Mouse (Mus musculus) forelimb bud, embryonic 11.5 days (tissue): ENCODE results near the gene Shank2.
A peak's percentile ranks its signal among the peaks of the same experiment; 100 is the strongest.

Experiments used
- DNase-seq: peaks from one replicate; pipeline ENCODE4 v3.0.0-alpha.2; 2012; ENCODE audit warnings: low read depth, low spot score

The Shank2 gene

GRCm38 (mm10) chr7:144268778-144269177 lies 267.1 kb downstream of the Shank2 start:
- DNase-seq: no peak

GRCm38 (mm10) chr7:144271074-144271473 lies 269.3 kb downstream of the Shank2 start:
- DNase-seq: no peak

- no peak for DNase-seq
Measured at GRCm38 (mm10) chr7:144278703-144279102, 277.0 kb downstream of the Shank2 start.

DNA sequence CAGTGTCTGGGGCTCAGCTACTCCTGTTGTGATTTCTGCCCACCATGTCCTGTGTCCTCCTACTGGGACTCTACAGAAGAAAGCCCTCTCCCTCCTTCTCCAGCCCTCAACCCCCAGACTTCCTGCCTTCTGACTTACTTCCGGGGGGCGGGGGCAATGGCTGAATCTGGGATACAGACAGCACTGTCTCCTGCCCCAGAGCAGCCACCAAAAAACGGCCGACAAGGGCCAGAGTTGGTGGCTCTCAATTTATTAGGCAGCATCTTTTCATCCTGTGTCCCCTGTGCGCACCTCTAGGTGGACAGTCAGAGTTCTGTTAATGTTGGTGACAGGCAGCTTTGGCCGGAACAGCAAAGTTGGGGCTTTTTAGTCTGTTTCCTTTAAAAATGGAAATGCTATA lies 282.0 kb downstream of the Shank2 start:
- no peak for DNase-seq

DNA sequence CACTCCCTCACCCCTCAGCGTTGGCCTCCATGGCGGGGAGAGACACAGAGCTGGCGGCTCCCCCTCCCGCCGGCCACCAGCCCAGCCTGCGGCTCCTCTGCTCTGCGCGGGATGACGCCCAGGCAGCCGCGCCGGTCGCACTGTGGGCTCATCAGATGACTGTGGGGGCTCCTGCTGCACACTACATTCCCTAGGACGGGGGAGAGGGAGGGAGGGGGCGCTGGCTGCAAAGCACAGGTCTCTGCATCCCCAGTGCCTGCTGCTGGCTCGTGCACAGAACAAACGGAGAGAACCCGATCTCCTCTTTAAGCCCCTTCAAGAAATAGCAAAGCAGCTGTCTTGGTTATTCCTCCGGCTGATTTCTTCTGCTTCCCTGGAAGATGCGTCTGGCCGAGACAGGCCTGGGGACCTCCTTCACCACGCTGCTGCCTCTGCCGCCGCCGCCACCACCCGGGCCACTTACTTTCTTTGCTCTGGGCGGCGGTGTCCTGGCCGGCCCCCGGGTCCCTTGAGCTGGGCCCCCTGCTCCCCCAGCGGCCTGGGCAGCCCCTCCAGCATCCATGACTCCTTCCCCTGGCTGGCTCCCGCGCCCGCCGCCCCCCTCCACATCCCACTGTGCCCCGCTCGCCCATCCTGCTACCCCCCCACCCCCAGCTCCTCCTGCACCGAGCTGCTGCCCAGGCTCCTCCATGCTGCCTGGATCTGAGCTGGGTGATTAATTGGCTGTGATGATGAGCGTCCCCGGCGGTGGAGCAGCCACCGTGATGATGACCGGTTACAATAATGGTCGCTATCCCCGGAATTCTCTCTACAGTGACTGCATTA lies 282.7 kb downstream of the Shank2 start:
- DNase-seq: peak; percentile 43

GRCm38 (mm10) chr7:144285066-144285633 lies 283.4 kb downstream of the Shank2 start:
- DNase-seq: no peak

GRCm38 (mm10) chr7:144285912-144286311 lies 284.2 kb downstream of the Shank2 start:
- DNase-seq: no peak

DNA sequence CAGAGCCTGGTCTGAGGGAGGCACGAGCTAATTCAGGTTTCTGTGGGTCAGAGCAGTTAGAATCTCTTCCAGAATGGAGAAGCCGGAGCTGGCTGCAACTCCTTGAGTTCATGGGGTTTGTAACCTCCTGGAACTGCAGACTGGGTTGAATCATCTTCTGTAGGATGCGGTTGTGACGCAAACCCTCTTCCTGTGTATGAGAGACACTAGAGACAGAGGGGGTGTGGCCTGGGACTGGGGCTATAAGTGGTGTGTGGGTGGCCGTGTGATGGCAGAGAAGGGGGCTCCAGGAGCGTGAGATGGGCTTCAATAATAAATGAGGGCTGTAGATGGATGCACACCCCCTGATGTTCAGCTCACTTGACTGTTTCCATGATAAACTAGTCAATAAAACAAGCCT lies 286.3 kb downstream of the Shank2 start:
- no peak for DNase-seq

GRCm38 (mm10) chr7:144291478-144291877 lies 289.8 kb downstream of the Shank2 start:
- DNase-seq: no peak

GRCm38 (mm10) chr7:144293611-144294010 lies 291.9 kb downstream of the Shank2 start:
- DNase-seq: no peak

GRCm38 (mm10) chr7:144294239-144295200 lies 292.8 kb downstream of the Shank2 start:
- peak; percentile 84 for DNase-seq

DNA sequence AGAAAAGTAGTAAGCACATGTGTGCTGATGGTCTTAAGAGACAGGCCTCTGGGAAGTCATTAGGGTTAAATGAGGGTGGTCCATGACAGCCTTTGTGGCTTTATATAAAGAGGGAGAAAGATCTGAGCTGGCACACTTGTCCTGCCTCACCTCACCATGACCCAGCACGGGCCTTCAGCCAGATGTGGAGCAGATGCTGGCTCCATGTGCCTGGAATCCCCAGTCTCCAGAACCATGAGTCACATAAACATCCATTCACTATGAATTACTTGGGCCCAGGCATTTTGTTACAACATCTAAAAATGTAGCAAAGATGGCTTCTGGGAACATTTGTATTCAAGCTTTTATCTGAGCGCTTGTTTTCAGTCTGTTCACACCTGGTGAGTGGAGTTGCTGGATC lies 297.6 kb downstream of the Shank2 start:
- no peak for DNase-seq

DNA sequence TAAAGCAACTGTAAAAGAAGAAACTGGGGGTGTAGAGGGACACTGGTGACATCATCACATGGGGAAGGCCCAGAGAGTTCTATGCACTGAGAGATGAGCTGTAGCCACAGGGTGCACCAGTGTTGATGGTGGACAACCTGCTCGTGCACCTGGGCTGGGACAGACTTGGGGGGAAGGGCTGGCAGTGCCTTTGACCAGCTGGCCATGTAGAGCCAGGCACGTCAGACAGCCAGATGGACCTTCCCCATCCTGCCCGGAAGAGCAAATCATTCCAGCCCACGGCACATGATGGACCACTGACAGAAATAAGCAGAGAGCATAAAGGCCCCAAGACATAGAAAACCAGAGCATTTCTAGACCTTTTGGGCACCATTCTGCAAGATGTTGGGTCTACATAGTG lies 299.9 kb downstream of the Shank2 start:
- DNase-seq: no peak

DNA sequence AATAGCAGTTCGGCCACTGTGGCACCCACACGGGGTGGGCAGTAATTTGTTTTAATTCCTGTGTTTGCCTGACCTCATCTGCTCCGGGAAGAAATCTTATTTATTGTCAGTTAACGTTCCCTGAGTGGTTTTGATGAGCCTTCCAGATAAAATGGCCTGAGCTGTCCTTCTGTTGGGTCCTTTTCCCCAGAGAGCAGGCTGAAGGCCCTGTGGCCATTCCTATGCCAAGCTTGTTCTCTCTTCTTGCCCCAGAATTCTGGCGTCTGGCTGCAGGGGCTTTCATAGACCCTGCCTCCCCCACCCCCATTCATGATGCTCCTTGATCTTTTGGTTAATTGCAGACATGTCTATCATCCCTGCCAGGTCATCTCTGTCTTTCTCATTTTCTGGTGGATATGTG lies 300.8 kb downstream of the Shank2 start:
- no peak for DNase-seq

DNA sequence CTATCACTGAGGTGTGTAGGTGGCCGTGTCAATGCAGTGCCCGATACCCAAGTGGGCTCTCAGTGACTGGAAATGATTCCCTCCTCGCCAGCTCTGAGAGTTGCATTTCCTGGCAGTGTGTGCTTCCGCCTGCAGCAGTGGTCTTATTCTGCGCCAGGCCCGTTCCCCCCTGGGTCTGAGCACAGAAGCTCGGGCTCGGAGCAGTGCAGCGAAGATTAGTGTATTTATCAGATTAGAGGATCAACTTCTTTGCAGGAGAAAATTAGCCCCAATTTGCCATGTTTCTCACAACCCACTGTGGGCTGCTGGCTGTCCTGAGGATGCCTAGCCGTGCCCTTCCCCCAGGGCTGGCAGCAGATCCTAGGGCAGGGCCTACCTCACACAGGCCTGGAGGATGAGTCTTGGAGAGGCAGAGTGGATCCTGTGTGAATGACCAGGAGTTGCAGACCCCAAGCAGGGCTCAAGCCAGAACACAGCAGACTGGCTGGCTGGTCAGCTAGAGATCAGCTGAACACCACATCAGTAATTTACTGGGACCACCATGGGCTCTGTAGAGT lies 306.2 kb downstream of the Shank2 start:
- no peak for DNase-seq

DNA sequence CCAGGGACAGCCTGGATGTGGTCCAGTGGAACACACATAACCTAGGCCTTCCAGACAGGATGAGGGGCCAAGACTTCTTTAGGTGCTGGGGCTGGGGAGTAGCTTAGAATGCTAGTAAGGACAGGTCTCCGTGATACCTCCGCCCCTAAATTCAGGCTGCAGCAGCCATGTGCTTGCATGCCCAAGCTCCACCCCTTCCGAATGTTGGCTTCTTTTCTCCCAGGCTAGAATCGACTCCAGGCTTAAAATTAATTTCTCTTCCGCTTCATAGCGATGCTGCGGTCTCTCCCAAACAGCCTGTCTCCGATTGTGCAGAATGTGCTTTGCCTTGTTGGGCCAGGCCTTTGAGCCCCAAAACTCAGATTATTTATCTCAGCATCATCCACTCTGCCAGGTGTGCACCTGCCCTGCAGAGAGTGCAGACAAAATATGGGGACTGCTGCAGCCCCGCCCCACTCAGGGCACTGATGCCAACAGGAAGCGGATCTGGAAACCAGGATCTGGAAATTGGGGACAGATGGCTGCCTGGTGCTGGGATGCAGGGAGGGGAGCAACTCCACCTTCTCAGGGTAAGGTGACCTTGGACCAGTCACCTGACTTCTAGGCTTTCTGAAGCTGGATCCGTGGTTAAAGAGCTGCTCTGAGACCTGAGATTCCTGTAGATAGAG lies 312.8 kb downstream of the Shank2 start:
- no peak for DNase-seq

- DNase-seq: no peak
Measured at GRCm38 (mm10) chr7:144316224-144316623, 314.5 kb downstream of the Shank2 start.

- no peak for DNase-seq
Measured at GRCm38 (mm10) chr7:144316797-144317196, 315.1 kb downstream of the Shank2 start.

DNA sequence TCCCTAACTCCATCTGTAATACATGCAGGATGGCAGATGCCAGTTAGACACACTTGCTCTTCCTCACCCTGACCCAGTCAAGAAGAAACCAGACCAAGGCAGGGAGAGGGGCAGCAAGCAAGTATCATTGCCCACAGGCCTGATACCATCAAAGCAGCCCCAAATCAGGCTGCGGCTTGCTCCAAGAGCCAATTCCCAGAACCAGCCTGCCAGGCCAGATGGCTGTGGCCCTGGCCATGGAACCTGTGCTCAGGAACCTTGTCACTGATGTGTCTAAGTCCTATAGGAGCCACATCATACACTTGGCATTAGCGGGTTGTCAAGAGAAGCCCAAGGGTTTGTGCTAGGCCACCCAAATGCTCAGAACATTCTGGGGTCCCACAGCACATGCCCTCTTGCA lies 322.3 kb downstream of the Shank2 start:
- DNase-seq: no peak

DNA sequence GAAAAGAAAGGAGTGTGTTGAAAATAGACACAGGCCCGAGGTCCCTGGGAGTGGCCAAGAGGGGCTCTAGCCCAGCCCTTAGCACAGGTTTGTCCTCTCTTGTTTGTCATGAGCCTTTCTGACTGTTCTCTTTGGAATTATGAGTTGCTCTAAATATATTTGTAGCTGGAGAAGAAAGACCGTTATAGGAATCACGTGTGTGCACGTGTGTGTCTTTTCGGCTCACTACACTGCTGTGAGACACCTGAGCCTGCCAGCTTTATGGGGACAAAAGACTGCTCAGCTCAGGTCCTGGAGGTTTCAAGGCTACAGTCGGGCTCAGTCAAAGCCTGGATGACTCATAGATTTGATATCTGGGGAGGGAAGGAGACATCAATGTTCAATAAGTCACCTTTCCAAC lies 323.1 kb downstream of the Shank2 start:
- no peak for DNase-seq

GRCm38 (mm10) chr7:144325603-144326002 lies 323.9 kb downstream of the Shank2 start:
- DNase-seq: no peak
